Mouse (Mus musculus): ENCODE data around the gene Zdbf2. TPM values are rescaled to one million over a fixed set of nuclear protein-coding genes. Genes with fewer than 3 reads are reported as not detected.

Gene Zdbf2
- total and polyA plus RNA-seq, 3 experiments, result not detected

DNA sequence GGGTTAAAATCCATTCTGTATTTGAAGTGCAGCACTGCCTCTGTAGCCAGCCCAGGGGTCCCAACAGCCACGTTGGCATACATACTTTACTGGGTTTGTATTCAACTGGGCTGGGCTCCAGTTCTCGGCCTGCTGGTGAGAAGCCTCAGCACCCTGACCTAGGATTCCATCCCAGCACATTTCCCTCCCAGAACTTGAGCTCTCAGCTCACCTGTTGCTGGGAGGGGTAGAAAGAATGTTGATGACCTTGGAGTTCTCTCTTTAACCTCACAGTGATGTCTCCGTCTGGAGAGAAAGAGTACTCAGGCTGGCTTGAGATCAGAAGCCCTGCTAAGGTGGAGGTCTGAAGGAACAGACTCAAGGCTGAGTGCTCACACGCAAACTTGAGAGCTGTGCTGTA is 33.8 kb upstream of the Zdbf2 start:
- no peak for DNase-seq (ENCODE audit: extremely low read depth)
- no peak overlapping the region for H3K27ac ChIP-seq (ENCODE audit: insufficient read depth, low read depth)

DNA sequence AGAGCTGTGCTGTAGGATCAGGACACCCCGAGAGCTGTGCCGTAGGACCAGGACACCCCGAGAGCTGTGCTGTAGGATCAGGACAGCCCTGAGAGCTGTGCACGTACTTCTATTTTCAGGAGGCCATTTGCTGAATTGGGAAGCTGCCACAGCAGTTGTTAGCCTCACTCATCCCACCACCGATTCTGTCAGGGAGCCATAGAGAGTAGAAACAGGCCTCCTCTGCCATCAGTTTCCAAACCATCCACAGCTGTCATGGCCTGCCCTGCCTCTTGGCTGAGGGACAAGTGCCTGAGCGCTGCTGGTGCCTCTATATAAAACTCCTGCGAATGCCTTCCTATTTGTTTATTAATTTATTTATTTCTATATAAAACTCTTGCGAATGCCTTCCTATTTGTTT is 33.3 kb upstream of the Zdbf2 start:
- H3K4me2 ChIP-seq (ENCODE audit: insufficient read depth, low read depth, poor library complexity, severe bottlenecking), result no peak overlapping the region
- in situ Hi-C loops (cut with MboI; ENCODE audit: low pct_ligation_motif_present, low pct_unique_long_range_greater_than_20kb, low sequenced_read_pairs) (no loop called here), dilution Hi-C loops (cut with MboI; ENCODE audit: extremely low pct_ligation_motif_present, extremely low pct_unique_long_range_greater_than_20kb, low sequenced_read_pairs) (no loop called here)

More for the DNA sequence above, 33.8 kb upstream of the Zdbf2 start:
- no peaks in the 10 kb centered on the region for H3K36me3 ChIP-seq (replicated peaks in 1 of 2; ENCODE audit: control insufficient read depth in 1 of 2, insufficient read depth in 1 of 2, low read length in 1 of 2)
- H3K79me2 ChIP-seq (replicated peaks; ENCODE audit: control insufficient read depth, extremely low read depth, insufficient read depth, poor library complexity, severe bottlenecking), result no peaks in the 10 kb centered on the region
- dilution Hi-C loops (cut with MboI; ENCODE audit: extremely low pct_ligation_motif_present, extremely low pct_unique_long_range_greater_than_20kb, low sequenced_read_pairs) (no loop called here), in situ Hi-C loops (cut with MboI; ENCODE audit: low pct_ligation_motif_present, low pct_unique_long_range_greater_than_20kb, low sequenced_read_pairs) (no loop called here)
- TF ChIP-seq HCFC1 (IDR thresholded peaks at IDR 0.05; ENCODE audit: low read depth, low read length) (no peak), EP300 (IDR thresholded peaks at IDR 0.05; ENCODE audit: low read length) (no peak), NRF1 (IDR thresholded peaks at IDR 0.05; ENCODE audit: low read depth, low read length) (no peak), MAZ (IDR thresholded peaks at IDR 0.05; ENCODE audit: low read depth, low read length) (no peak), POLR2AphosphoS2 (IDR thresholded peaks at IDR 0.05; ENCODE audit: low read depth, low read length) (no peak), RCOR1 (conservative IDR thresholded peaks at IDR 0.05; ENCODE audit: low read depth, low read length) (no peak), UBTF (IDR thresholded peaks at IDR 0.05; ENCODE audit: low read depth, low read length) (no peak), JUN (IDR thresholded peaks at IDR 0.05; ENCODE audit: insufficient read depth, low read depth, low read length) (no peak), USF2 (conservative IDR thresholded peaks at IDR 0.05; ENCODE audit: low read depth, low read length) (no peak), RAD21 (IDR thresholded peaks at IDR 0.05; ENCODE audit: low read depth, low read length) (no peak), MEF2A (IDR thresholded peaks at IDR 0.05; ENCODE audit: borderline replicate concordance, low read depth, low read length) (no peak)
- H3K9me3 ChIP-seq (replicated peaks; ENCODE audit: low read length), result no peaks in the 10 kb centered on the region
- H3K9ac ChIP-seq (ENCODE audit: insufficient read depth, low read depth), result no peak overlapping the region
- no peak overlapping the region for H3K4me2 ChIP-seq (ENCODE audit: insufficient read depth, low read depth, poor library complexity, severe bottlenecking)
- H3K27me3 ChIP-seq (replicated peaks), result no peaks in the 10 kb centered on the region
- H3K4me3 ChIP-seq (replicated peaks in 1 of 3; ENCODE audit: low read depth in 2 of 3, low read length in 2 of 3, poor library complexity in 1 of 3), result no peak overlapping the region
- H3K4me1 ChIP-seq (ENCODE audit: control insufficient read depth in 1 of 2, insufficient read depth in 2 of 2), result no peaks in the 10 kb centered on the region

DNA sequence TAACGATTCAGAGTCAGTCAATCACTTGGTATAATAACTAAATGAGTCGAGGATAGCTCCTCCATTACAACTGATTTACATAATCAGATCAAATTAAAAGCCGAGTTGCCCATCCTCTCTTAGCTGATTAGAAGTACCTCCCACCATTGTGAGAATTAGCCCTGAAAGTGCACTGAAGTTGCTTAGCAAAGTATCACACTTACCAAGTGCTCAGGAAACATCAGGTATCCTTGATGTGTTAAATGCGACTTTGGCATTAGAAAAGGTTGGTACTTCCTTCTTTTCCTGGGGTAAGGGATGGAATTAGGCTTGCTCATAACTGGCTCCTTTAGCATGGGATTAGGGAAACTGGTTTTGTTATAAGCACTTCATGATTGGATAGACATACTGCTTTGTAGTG is 29.2 kb upstream of the Zdbf2 start:
- no peaks in the 10 kb centered on the region for H3K27me3 ChIP-seq (replicated peaks)
- H3K4me3 ChIP-seq (replicated peaks in 1 of 3; ENCODE audit: low read depth in 2 of 3, low read length in 2 of 3, poor library complexity in 1 of 3), result no peak overlapping the region
- TF ChIP-seq CTCF (conservative IDR thresholded peaks at IDR 0.05 in 1 of 2, IDR thresholded peaks at IDR 0.05 in 1 of 2; ENCODE audit: low read depth in 2 of 2, low read length in 2 of 2), result no peak
- TF ChIP-seq MAX (IDR thresholded peaks at IDR 0.05; ENCODE audit: low read length), result no peak
- H3K79me2 ChIP-seq (replicated peaks; ENCODE audit: control insufficient read depth, extremely low read depth, insufficient read depth, poor library complexity, severe bottlenecking), result no peaks in the 10 kb centered on the region
- DNase-seq (ENCODE audit: extremely low read depth), result no peak
- dilution Hi-C loops (cut with MboI; ENCODE audit: extremely low pct_ligation_motif_present, extremely low pct_unique_long_range_greater_than_20kb, low sequenced_read_pairs), result no loop called here
- H3K4me2 ChIP-seq (ENCODE audit: insufficient read depth, low read depth, poor library complexity, severe bottlenecking), result no peak overlapping the region
- no peak overlapping the region for H3K27ac ChIP-seq (ENCODE audit: insufficient read depth, low read depth)
- H3K9me3 ChIP-seq (replicated peaks; ENCODE audit: low read length), result no peaks in the 10 kb centered on the region
- H3K36me3 ChIP-seq (replicated peaks in 1 of 2; ENCODE audit: control insufficient read depth in 1 of 2, insufficient read depth in 1 of 2, low read length in 1 of 2), result no peaks in the 10 kb centered on the region
- in situ Hi-C loops (cut with MboI; ENCODE audit: low pct_ligation_motif_present, low pct_unique_long_range_greater_than_20kb, low sequenced_read_pairs), result no loop called here
- no peak overlapping the region for H3K9ac ChIP-seq (ENCODE audit: insufficient read depth, low read depth)
- H3K4me1 ChIP-seq (ENCODE audit: control insufficient read depth in 1 of 2, insufficient read depth in 2 of 2), result no peaks in the 10 kb centered on the region

More for the DNA sequence above, 33.3 kb upstream of the Zdbf2 start:
- Histone ChIP-seq H3K9ac (ENCODE audit: insufficient read depth, low read depth) (no peak overlapping the region), H3K27me3 (replicated peaks) (no peaks in the 10 kb centered on the region), H3K4me1 (ENCODE audit: control insufficient read depth in 1 of 2, insufficient read depth in 2 of 2) (no peaks in the 10 kb centered on the region), H3K4me3 (replicated peaks in 1 of 3; ENCODE audit: low read depth in 2 of 3, low read length in 2 of 3, poor library complexity in 1 of 3) (no peak overlapping the region), H3K9me3 (replicated peaks; ENCODE audit: low read length) (no peaks in the 10 kb centered on the region), H3K36me3 (replicated peaks in 1 of 2; ENCODE audit: control insufficient read depth in 1 of 2, insufficient read depth in 1 of 2, low read length in 1 of 2) (no peaks in the 10 kb centered on the region), H3K27ac (ENCODE audit: insufficient read depth, low read depth) (no peak overlapping the region), H3K79me2 (replicated peaks; ENCODE audit: control insufficient read depth, extremely low read depth, insufficient read depth, poor library complexity, severe bottlenecking) (no peaks in the 10 kb centered on the region)
- no peak for TF ChIP-seq TBP (conservative IDR thresholded peaks at IDR 0.05; ENCODE audit: low read depth, low read length)
- TF ChIP-seq ELF1 (IDR thresholded peaks at IDR 0.05; ENCODE audit: low read depth, low read length), result no peak
- no peak for TF ChIP-seq MXI1 (IDR thresholded peaks at IDR 0.05; ENCODE audit: low read depth, low read length)
- no peak for TF ChIP-seq ZMIZ1 (IDR thresholded peaks at IDR 0.05; ENCODE audit: low read depth, low read length)
- no peak for TF ChIP-seq MAFK (IDR thresholded peaks at IDR 0.05; ENCODE audit: insufficient replicate concordance, low read length)
- no peak for TF ChIP-seq USF1 (IDR thresholded peaks at IDR 0.05; ENCODE audit: low read depth, low read length)
- DNase-seq (ENCODE audit: extremely low read depth), result no peak

Data from CH12.LX (cell line).